Mouse (Mus musculus) olfactory bulb, adult 2 months (tissue): Measurements from ENCODE around the gene Ctnnd2.

Source experiments
- CTCF ChIP-seq: fragments of 200-500 bp; IDR thresholded peaks from 2 replicates; pipeline ENCODE4 v1.5.1; 2012; ENCODE audit warnings: low read depth, mild to moderate bottlenecking, low read length, moderate library complexity; ENCODE audit not compliant: insufficient read depth
- POLR2A ChIP-seq: fragments of 200-500 bp; IDR thresholded peaks from 2 replicates; pipeline ENCODE4 v1.6.1; 2012; ENCODE audit warnings: mild to moderate bottlenecking, low read depth, low read length, moderate library complexity; ENCODE audit not compliant: insufficient read depth

DNA sequence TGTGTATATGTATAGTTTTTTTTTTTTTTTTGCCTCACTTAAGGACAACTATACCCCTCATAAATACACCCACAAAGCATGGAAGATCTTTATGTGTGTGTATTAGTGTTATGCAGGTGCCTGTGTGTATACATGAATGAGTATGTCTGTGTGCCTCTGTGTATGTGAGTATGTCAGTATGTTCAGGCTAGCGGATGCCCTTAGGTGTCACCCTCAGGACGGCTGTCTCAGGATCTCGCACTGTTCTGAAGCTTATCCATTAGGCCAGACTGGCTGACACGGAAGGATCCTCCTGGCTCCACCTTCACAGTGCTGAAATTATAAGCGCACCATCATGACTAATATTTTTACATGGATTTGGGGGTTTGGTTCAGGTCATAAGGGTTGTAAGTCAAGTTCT, 202.5 kb downstream of the Ctnnd2 start:
- no peak for TF ChIP-seq POLR2A
- no peak for TF ChIP-seq CTCF
